Mouse (Mus musculus) granulocyte monocyte progenitor cell, adult 5-6 weeks (primary cell): ENCODE measurements around the gene Hoxa1. TPM values are rescaled to one million over a fixed set of nuclear protein-coding genes. Genes with fewer than 3 reads are reported as not detected.

Source experiments
- ATAC-seq: replicated peaks from 2 replicates; pipeline ENCODE4 v1.8.0; 2016; ENCODE audit warnings: mild to moderate bottlenecking, moderate TSS enrichment, inconsistent platforms; ENCODE audit not compliant: poor library complexity, severe bottlenecking
- total RNA-seq, 2 experiments: library from RNA; stranded (forward) in 1 of 2; stranded (reverse) in 1 of 2; fragments of 200-712, 200-1000 nt in 1 of 2; fragments of >200 nt in 1 of 2; fragmentation: Nextera tagmentation in 1 of 2; gene quantifications; 2 replicates each; pipeline ENCODE4 v1.2.3; 2014 to 2017

Hoxa1 gene
- total RNA-seq, 2 experiments from 2014 or later = 0.46 TPM; not detected in 1

DNA sequence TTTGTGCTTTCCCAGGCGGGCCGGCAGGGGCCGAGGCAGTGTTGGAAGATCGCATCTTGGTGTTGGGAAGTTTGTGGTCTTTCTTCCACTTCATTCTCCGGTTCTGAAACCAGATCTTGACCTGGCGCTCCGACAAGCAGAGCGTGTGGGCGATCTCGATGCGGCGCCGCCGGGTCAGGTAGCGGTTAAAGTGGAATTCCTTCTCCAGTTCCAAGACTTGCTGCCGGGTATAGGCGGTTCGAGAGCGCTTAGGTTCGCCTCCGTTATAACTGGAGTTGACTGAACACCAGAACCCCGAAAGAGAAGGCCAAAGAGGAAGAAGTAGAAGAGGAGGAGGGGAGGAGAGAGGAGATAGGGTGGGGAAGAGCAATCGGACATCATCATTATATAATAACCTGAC is 32.3 kb upstream of the Hoxa1 start:
- no peak for ATAC-seq

DNA sequence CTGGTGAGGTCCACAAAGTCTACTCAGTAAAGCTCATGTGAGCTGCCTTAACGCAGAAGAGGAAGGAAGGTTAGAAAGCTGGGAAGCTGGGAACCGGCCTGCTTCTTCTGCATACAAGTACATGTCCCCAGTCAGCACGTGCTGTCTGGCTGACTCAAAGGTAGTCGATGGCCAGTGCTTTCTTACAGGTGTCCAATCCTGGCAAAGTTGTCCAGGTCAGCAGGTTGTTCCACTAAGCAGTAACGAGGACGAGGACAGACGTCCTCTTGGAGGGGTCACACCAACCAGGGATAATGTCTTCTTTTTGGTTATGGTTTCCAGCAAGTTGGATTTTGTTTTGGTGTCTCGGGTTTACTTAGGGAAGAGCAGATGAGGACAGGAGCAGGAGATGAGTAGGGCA is 31.8 kb upstream of the Hoxa1 start:
- ATAC-seq = no peak

DNA sequence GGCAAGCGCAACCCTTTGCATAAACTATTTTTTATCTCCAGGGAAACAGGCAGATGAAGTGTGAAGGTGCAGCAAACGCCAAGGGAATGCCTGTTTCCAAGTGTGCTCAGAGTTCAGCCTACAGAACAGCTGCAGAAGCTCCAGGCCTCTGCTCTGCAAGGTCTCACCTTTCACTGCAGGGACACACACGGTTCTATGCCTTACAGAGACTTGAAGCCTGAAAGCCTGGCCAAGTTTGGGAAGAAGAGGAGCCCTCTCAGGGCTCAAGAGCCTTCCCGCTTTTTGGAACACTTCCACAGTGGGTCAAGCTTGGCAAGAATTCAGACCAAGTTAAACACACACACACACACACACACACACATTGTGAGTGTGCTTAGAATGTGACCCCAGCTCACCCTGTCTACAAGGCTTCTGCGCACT is 31.1 kb upstream of the Hoxa1 start:
- ATAC-seq = no peak

DNA sequence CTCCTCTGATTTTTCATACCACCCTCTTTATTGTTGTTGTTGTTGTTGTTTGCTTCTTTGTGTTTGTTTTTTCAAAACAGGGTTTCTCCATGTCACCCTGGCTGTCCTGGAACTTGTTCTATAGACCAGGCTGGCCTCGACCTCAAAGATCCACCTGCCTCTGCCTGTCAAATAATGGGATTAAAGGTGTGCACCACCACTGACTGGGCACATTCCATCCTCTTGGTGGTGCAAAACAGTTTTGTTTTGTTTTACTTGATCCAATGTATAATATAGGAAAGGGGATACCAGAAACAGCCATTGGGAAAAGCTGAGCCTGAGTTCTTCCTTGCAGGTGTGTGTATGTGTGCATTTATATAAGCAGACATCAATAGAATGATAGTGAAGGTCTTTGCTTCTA is 28.4 kb upstream of the Hoxa1 start:
- ATAC-seq = no peak

DNA sequence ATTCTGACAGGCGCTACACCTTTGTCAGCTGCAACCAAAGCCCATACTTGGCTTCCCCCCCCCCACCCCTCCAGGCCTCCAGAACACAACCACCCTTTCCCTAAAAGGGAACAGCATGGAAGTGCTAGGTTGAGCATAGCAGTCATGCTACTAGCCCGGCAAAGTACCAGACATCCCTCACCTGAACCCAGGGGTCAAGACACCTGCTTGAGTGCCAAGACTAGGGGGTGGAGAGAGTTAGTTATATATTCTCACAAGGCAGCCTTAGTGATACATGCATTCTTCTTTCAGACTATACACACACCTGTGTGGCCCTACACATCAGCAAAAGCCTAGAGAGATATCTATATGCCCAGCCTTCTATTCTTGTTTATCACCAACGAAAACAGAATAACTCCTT is 27.7 kb upstream of the Hoxa1 start:
- ATAC-seq = no peak

DNA sequence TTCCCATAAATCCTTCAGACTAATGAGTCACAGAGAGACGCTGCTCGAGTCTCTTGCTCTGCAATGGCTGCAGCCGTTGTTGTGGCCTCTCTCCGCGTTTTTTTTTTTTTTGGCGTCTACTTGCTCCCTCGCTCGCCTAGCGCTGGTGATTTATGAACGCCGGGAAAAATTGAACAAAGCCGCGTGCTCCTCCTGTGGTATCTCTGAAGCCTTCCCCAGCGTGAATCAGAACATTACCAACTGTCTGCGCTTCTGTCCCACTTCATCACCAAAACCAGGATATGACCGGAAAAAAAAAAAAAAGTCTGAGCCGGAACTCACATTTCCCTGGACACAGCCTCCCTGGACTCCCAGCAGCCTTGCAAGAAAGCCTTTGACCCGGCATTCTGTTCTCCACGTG is 27.1 kb upstream of the Hoxa1 start:
- ATAC-seq = no peak

DNA sequence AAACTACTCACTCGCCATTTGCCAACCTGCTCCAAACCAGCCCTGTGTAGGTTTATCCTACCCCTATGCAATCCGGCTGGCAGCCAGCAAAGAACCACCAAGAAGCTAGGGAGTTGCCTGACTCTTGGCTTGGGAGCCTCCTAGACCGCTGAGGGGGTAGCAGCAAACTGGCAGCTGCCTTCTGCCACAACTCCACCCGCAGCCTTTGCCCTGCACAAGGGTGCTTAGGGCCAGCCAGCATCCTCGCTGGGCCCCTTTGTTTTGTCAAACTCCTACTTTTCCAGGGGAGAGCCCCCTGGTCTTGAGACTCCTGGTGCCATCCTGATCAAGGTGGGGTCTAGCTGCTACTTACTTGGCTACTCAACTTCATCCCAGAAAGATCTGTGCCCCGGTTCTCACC is 26.6 kb upstream of the Hoxa1 start:
- ATAC-seq = no peak

DNA sequence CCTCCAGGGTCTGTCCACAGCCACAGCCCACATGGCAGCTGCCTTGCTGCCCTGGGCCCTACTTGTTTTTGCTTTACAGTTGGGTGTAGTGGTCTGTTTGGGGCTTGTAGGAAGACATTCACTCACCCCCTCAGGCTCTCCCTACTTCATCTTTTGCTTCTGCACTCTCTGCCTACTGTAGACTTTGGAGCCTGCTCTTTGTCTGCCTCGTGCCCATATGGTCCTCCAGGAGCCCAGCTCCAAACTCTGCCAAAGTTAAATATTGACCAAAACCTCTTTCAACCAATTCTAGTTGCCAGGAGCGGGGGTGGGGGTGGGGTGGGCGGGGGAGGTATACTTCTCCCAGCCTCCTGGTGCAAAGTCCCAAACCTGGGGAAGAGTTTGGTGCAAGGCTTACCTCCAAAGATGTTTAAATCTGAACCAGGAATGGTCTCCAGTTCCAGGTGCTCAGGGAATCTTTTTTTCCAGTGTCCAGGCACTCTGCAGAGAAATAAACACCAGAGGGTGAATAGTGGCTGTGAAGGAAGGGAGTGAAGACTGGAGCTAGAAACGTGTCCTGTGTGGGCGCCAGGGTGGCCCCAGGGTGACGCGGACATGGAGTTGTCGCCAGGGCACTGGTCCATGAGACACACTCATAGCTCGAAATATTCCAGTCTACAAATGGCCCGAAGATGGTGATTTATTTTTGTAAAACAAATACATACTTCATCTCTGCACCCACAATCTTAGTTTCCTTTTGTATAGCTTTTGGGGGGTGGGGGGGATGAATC is 25.4 kb upstream of the Hoxa1 start:
- no peak for ATAC-seq

DNA sequence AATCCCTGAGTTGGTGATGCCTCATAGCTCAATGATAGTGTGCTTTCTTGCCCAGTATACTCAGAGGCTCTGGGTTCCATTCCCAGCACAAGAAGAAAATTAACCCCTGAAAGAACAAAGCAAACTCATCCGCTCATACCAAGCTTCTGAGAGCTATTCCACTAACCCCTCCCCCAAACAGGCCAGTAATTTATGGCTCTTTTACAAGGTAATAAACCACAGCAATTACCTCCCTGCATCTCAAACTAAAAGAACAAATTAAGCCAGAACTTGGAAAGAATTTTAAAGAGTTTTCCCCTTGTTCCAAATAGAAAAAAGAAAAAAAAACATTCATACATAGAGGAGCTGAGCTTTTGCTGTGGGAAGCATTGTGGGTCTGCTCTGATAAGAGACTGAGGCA is 24.7 kb upstream of the Hoxa1 start:
- ATAC-seq = no peak

DNA sequence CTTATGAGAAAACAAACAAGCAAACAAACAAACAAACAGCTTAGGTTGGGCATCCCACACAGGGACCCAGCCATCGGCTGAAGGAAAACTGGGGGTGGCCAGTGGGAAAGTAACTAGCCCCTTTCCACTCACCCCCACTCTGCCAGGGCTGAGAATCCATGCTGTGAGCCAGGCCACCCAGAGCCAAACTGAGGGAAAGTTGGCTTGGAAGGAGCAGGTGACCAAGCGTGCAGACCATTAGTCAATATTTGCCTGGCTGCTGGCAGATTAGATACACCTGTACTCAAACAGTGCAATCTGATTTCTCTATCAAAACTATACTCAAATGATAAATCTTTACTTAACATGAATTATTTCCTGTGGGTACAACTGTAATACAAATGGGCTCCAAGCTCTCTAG is 23.9 kb upstream of the Hoxa1 start:
- ATAC-seq = no peak

DNA sequence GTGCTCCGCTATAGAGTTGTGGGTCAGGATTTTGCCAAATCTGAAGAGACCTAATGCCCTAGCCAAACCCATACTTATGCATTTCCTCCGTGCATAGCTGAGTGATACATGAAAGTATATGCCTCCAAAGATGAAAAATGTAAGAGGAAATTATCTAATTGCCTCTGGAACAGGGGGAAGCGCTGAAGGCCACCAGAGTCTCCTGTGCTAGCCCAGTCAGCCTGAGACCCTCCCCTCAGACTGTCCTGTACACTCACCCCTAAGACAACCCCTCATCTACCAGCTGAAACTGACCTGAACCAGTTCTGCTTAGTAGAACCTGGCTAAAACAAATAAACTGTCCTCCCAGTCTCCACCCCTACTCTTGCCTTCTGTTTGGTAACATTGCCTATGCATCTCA is 22.6 kb upstream of the Hoxa1 start:
- no peak for ATAC-seq

DNA sequence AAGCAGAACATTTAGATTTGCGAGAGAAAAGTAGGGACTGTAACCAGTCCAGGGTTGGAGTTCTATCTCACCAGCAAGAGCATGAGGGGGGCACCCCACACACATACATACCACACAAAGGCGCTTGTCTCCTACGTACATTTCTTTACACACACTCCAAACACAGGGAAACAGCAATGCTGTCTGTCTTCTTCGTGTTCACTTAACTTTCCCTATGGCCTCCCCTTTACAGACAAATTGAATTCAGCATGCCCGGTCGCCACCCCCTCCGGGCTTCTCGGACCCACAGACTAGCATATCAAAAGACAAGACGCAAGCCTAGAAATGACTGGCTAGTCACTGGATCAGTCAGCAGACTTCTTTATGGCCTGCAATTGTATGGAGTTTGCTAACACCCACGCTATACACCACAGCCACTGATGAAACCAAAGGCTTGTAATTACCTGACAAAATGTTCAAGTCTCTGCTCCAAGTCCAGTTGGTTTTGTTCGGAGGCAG is 22.1 kb upstream of the Hoxa1 start:
- ATAC-seq = no peak

DNA sequence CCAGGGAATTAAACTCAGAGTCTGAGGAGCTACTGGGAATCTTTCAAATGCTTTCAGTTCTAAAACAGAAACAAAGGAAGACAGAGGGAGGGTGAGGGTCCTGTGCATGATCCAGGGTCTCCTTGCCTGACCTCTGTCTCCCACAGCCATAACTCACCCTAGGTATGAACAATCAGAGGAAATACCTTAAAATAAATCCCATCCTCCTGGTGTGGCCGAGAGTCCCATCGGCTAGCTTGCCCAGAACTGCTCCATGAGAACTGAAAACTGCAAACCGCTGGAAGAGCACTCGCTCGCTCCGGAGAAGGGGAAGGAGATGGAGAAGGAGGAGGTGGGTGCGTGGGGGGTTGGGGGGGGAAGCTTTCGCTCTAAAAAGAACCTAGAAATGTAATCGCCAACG is 21.6 kb upstream of the Hoxa1 start:
- ATAC-seq = no peak

DNA sequence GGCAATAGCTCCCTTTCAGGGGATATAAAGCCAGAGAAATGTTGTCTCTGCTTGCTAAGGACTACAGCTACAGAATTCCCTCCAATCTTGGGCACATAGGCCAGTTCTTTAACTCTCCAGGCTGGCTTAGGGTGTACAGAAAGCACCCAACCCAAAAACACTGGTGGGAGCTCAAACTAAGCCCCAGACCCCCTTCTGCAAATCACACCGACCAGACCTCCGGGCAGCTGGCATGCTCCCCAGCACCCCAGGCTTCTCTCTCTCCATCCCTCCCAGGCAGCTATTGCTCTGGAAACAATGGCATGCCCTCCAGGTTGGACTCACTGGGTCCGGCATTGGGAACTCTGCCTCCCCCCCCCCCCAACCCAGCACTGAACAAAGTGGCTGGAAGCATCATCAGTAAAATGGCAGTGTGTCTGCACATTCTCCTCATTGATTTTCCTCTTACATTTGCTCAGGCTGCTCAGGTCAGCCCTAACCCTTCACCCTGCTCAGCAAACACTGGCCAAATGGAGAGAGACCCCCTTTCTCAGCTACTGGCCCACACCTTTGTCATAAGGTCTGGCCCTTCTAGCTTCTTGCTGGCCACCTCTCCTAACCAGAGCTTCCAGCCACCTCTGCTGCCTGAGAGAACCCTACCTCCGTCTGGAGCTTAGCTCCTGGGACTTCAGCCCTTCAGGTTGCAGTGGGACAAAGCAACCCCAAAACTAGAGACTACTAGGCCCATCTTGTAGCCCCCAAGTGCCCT is 21.0 kb upstream of the Hoxa1 start:
- no peak for ATAC-seq

DNA sequence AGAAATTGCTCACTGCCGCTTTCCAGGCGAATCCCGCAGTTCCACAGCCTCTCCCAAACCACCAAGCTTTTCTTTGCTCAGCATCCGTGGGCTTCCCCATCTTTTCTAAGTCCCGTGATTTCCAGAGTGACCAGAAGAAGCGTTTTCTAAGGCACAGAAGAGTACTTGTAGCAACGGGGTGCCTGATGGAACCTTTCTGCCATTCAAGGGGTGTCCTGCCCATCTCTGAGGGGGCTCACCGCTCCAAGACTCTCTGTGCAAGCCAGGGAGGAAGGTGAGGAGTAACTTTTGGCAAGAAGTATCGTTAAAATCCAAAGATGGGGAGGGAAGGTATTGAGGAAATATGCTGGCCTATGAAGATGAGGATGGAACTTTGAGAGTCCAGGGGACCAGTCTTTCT is 19.7 kb upstream of the Hoxa1 start:
- ATAC-seq = no peak

DNA sequence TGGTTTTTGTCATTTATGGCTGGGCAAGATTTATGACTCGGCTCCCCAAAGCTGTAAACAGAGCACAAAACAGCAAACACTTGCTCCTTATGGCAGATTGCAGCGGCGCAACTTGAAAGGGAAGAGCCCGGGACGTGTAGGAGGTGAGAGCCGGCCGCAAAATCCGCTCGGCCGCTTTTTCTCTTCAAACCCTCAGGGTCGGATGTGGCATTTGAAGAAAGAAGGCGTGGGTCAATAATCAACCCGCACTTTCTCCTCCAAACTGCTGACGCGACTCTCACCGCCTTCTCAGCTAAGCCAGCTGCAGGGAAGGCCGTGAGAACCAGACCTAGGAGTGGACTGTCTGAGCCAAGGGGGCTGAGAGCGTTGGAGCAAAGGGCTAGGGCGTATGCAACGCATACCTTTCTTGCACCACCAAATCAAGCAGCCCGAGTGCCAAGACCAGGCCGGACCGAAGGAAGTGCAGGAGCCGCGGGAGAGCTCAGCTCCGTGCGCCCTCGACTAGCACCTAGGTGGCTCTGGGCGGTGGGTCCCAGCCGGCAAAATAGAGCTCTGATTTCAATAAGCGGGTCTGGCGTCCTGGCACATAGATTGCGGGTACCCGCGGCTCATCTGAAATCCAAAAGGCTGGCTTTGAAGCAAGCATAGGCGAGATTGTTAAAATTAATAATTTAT is 19.1 kb upstream of the Hoxa1 start, which contains the start of gene 5730596B20Rik:
Gene 5730596B20Rik (plus strand): TSS at position 438 of the 675 bp plus-strand sequence.
- ATAC-seq = no peak

DNA sequence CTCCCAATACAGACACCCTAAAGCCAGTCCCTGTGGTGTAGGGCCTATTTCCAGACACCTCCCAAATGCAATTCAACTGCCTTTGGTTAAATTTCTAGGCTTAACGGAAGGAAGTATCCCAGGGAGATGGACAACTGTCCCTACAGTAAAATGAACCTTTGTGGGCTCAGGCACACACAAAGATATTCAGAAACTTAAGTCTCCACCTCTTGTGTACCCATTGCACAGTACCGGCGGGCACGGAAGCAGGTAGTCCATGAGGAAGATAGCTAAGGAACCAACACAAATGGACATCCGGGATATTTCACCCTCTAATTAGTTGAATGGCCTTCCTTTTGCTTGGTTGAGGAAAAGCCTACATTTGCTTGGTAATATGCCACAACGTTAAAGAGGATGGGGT is 18.3 kb upstream of the Hoxa1 start:
- ATAC-seq = no peak

DNA sequence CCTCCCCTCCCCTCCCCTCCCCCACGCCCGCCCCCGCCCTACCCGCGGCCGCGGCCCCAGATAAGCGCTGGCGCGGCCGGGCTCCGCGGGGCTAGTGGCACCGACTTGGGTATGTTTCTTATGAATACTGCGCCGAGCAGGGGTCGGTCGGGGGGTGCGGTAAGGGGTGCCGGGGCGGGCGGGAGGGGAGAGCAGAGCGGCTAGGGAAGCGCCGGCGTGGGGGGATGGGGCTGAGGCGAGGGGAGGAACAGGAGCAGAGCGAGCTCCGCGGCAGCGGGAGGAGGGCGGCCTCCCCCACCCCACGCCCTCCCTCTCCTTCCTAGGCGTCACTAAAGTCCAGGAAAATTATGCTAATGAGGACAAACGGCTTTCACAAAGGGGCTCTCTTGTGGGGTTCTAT is 17.7 kb upstream of the Hoxa1 start:
- no peak for ATAC-seq

DNA sequence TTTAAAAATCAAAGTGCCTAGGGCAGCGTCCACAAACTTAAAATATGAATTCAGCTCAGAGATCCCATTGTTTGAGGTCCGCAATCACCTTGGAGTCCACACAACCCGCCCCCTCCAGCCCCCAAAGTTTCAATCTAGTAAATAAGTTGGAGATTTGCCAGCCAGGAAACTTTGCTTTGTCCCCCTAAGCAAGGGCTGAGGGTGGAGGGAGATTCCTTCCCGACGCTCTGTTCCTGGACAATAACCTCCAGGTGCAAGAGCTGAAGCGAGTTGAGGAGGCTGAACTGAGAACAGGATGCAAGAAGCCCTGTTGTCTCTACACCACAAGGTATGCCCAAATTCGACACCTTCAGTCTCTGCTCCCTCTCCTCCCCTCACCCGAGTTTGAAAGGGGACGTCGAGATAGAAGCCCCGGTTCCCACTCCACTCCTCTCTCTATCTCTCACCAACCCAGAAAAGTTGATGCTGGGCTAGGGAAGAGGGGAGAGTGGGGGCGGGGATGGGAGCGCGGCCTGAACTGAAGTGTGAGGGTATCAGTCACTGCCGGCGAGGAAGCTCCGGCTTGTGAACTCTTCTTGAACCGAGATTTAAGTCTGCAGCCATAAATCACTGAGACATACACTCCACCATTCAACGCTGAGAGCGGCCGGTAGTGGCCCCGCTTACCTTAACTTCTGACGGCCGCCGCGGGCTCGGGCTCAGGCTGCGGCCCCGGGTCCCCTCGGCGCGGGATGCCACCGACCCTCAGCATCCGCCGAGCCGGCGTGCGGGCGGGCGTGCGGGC is 17.0 kb upstream of the Hoxa1 start:
- ATAC-seq = no peak

DNA sequence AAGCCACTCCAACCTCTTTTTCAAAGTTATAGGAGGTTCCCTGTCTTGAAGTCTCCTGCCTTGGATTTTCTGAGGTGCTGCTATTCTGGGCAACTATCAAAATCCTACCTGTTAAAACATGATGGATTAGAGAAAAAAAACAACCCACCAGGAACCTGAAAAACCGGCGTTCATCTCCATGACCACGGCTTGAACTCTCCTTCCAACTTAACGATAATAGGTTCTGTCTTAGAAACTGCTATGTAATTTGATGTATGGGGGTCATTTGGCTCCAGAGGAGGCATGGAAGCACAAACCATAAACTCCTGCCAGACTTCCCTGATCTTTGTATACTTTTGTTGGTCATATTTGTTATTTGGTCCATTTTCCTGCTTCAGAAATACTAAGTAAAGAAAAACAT is 15.5 kb upstream of the Hoxa1 start:
- ATAC-seq = no peak
